Mouse (Mus musculus) myocyte (in vitro differentiated cells): Measurements from ENCODE around the gene BC051142. TPM values are rescaled to one million over a fixed set of nuclear protein-coding genes. Genes with fewer than 3 reads are reported as not detected.

Source experiments
- H3K27me3 ChIP-seq: one replicate; pipeline ENCODE4 v1.6.1; 2011; ENCODE audit not compliant: control insufficient read depth, insufficient read depth, insufficient read length
- H3K36me3 ChIP-seq: one replicate; pipeline ENCODE4 v1.6.1; 2011; ENCODE audit not compliant: control insufficient read depth, insufficient read depth
- H3K4me2 ChIP-seq: one replicate; pipeline ENCODE4 v1.6.1; 2011; ENCODE audit warnings: low read depth, control low read depth
- H3K4me3 ChIP-seq: one replicate; pipeline ENCODE4 v1.5.1; 2011; ENCODE audit warnings: mild to moderate bottlenecking, control low read depth, moderate library complexity
- H3K79me2 ChIP-seq: one replicate; pipeline ENCODE4 v1.6.1; 2011; ENCODE audit not compliant: control insufficient read depth, insufficient read depth
- H3ac ChIP-seq: one replicate; pipeline ENCODE4 v1.6.1; 2011; ENCODE audit not compliant: control insufficient read depth, insufficient read length
- CEBPB ChIP-seq: IDR thresholded peaks from 2 replicates; pipeline ENCODE4 v1.6.1; 2011; ENCODE audit warnings: mild to moderate bottlenecking, moderate library complexity; ENCODE audit not compliant: poor library complexity, insufficient read depth, severe bottlenecking
- E2F4 ChIP-seq: IDR thresholded peaks from one replicate; pipeline ENCODE4 v1.6.1; 2011; ENCODE audit warnings: mild to moderate bottlenecking, control low read depth, moderate library complexity; ENCODE audit not compliant: insufficient read depth
- MAX ChIP-seq: IDR thresholded peaks from one replicate; pipeline ENCODE4 v1.6.1; 2011; ENCODE audit warnings: low read depth, mild to moderate bottlenecking, control low read depth
- MYOD1 ChIP-seq, 3 experiments: IDR thresholded peaks; one replicate each; pipeline ENCODE4 v1.6.1; 2011; ENCODE audit warnings: control low read depth in 2 of 3, low read depth in 2 of 3, mild to moderate bottlenecking in 2 of 3, moderate library complexity in 1 of 3; ENCODE audit not compliant: insufficient read length in 2 of 3, control insufficient read depth in 1 of 3
- MYOG ChIP-seq, 3 experiments: IDR thresholded peaks; one replicate each; pipeline ENCODE4 v1.6.1; 2011; ENCODE audit warnings: control low read depth in 2 of 3, low read depth in 2 of 3, mild to moderate bottlenecking in 2 of 3; ENCODE audit not compliant: insufficient read length in 2 of 3, control insufficient read depth in 1 of 3, insufficient read depth in 1 of 3
- POLR2A ChIP-seq: IDR thresholded peaks from one replicate; pipeline ENCODE4 v1.6.1; 2011; ENCODE audit warnings: low read depth, mild to moderate bottlenecking, control low read depth, moderate library complexity; ENCODE audit not compliant: insufficient read length
- POLR2AphosphoS2 ChIP-seq: IDR thresholded peaks from one replicate; pipeline ENCODE4 v1.6.1; 2011; ENCODE audit warnings: low read depth, control low read depth; ENCODE audit not compliant: insufficient read length
- REST ChIP-seq: IDR thresholded peaks from one replicate; pipeline ENCODE4 v1.6.1; 2011; ENCODE audit warnings: mild to moderate bottlenecking, control low read depth, moderate library complexity; ENCODE audit not compliant: insufficient read depth, insufficient read length
- SRF ChIP-seq: IDR thresholded peaks from one replicate; pipeline ENCODE4 v1.6.1; 2011; ENCODE audit warnings: low read depth; ENCODE audit not compliant: control insufficient read depth, insufficient read length
- TCF12 ChIP-seq: IDR thresholded peaks from one replicate; pipeline ENCODE4 v1.6.1; 2011; ENCODE audit warnings: mild to moderate bottlenecking, control low read depth; ENCODE audit not compliant: poor library complexity, insufficient read depth, severe bottlenecking
- TCF3 ChIP-seq: IDR thresholded peaks from one replicate; pipeline ENCODE4 v1.6.1; 2011; ENCODE audit warnings: low read depth, control low read depth; ENCODE audit not compliant: insufficient read length
- USF1 ChIP-seq: IDR thresholded peaks from one replicate; pipeline ENCODE4 v1.6.1; 2011; ENCODE audit warnings: low read depth, mild to moderate bottlenecking, control low read depth, moderate library complexity
- polyA plus RNA-seq: library from polyadenylated mRNA; unstranded; fragments of >200 nt; fragmentation: generic; extraction: Trizol; gene quantifications from one replicate; pipeline ENCODE4 v1.2.1, GENCODE M21; 2012; ENCODE audit warnings: missing spikeins

Gene BC051142
- polyA plus RNA-seq, 1 experiment, result not detected

DNA sequence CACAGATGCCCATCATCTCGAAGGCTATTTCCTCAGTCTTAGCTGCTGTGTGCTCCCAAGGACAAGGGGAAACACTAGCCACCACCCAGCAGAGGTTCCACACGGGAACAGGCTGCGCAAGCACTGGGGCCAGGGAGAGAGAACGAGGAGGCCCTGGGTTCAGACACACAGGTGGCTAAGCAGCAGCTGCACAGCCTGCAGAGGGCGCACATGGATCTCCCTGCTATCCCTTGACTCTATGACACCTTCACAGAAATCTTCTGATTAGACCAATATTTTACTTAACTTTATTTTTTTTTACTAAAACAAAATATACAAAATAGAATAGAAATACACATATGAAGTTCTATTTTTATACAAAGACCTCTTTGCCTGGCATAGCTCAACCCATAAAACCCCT is 1.3 kb upstream of the BC051142 start:
- Histone ChIP-seq H3K36me3 (no peaks in the 10 kb centered on the region), H3ac (no peak overlapping the region), H3K4me2 (no peak overlapping the region), H3K79me2 (no peaks in the 10 kb centered on the region), H3K4me3 (no peak overlapping the region), H3K27me3 (peaks cover 6% of the 10 kb centered on the region)
- TF ChIP-seq SRF, result no peak
- TF ChIP-seq USF1, result no peak
- TF ChIP-seq E2F4, result no peak
- TF ChIP-seq MAX, result no peak
- TF ChIP-seq TCF12, result no peak
- TF ChIP-seq TCF3, result no peak
- TF ChIP-seq MYOD1 (IDR thresholded peaks at IDR 0.05; ENCODE audit: control insufficient read depth in 1 of 3, insufficient read length in 2 of 3, low read depth in 2 of 3), result no peak
- no peak for TF ChIP-seq REST
- no peak for TF ChIP-seq POLR2A
- TF ChIP-seq CEBPB, result no peak
- TF ChIP-seq POLR2AphosphoS2, result no peak
- TF ChIP-seq MYOG (IDR thresholded peaks at IDR 0.05; ENCODE audit: control insufficient read depth in 1 of 3, insufficient read depth in 1 of 3, insufficient read length in 2 of 3, low read depth in 2 of 3), result no peak

DNA sequence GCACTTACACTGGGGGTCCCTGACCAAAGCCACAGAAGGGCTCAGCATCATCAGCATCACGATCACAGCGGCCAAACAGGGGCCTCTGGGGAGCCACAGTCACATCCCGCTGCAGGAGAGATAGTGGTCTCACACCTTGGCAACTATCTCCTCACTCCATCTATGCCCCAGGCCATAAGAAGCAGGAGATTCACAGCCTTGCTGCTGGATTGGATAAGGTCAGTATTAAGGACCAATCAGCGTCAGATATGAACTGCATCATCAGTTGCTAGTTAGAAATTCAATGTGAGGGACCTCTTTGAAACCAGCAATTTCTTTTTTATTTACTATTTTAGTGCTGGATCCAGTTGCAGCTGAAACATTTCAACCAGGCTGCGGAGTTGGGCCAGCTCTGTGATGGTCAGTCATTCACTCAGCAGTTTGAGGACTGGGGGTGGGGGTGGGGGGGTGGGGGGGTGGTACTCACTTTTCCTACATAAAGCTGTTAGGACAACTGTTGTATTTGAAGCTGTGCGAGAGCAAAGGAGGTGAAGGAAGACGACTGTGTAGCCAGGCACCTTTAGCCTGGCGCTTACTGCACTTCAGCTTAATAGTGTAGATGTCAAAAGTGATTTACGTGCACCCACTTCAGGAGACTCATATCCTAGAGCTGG is 436 bp upstream of the BC051142 start:
- H3K79me2 ChIP-seq, result no peaks in the 10 kb centered on the region
- no peaks in the 10 kb centered on the region for H3K36me3 ChIP-seq
- H3K4me2 ChIP-seq, result no peak overlapping the region
- H3K27me3 ChIP-seq, result peaks cover 6% of the 10 kb centered on the region
- H3K4me3 ChIP-seq, result no peak overlapping the region
- H3ac ChIP-seq, result no peak overlapping the region
- TF ChIP-seq CEBPB (no peak), TCF12 (no peak), SRF (no peak), POLR2A (no peak), POLR2AphosphoS2 (no peak), USF1 (no peak), E2F4 (no peak)

DNA sequence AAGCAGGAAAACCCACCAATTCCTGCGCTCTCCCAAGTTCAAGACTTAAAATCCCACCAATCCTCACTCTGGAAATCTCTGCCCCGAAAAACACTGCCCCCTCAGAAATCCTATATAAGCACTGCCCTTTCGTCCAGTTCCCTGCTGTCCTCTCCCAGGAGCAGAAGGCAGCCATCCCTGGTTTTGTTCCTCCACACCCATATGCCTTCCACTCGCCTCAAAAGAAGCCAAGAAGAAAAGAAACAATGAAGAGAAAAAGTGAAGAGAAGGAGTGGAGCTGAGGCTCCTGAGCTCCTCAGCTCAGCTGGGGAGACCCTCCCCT is 735 bp downstream of the BC051142 start:
- TF ChIP-seq CEBPB, result no peak
- TF ChIP-seq TCF3, result no peak
- no peak for TF ChIP-seq MYOG (IDR thresholded peaks at IDR 0.05; ENCODE audit: control insufficient read depth in 1 of 3, insufficient read depth in 1 of 3, insufficient read length in 2 of 3, low read depth in 2 of 3)
- no peak for TF ChIP-seq TCF12
- TF ChIP-seq POLR2AphosphoS2, result no peak
- no peak for TF ChIP-seq E2F4
- no peak for TF ChIP-seq USF1
- no peak for TF ChIP-seq REST
- TF ChIP-seq MAX, result no peak
- no peak for TF ChIP-seq SRF
- peaks cover 6% of the 10 kb centered on the region for H3K27me3 ChIP-seq
- H3K4me3 ChIP-seq, result no peak overlapping the region
- H3K4me2 ChIP-seq, result no peak overlapping the region
- H3K79me2 ChIP-seq, result no peaks in the 10 kb centered on the region
- H3K36me3 ChIP-seq, result no peaks in the 10 kb centered on the region
- H3ac ChIP-seq, result no peak overlapping the region

DNA sequence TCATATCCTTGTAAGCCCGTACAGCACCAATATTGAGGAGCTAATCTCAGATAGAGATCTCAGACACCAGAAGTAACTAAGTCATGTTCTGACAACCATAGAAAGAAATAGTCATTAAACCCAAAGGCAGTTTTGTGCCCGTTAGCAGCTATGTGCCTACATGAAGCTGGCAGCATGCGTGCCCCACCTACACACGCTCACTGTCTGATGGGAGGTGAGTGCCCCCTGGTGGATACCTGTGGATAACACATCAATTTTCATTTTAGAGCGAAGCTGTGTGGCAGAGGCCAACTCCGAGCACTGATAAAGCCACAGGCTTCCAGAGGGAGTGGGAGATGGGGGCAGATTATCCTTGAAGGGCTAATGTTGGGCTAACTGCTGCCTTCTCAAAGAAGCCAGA is 12.5 kb downstream of the BC051142 start:
- Histone ChIP-seq H3K4me2 (no peak overlapping the region), H3K27me3 (no peaks in the 10 kb centered on the region), H3K4me3 (no peak overlapping the region), H3ac (no peak overlapping the region), H3K79me2 (no peaks in the 10 kb centered on the region), H3K36me3 (no peaks in the 10 kb centered on the region)
- no peak for TF ChIP-seq REST
- no peak for TF ChIP-seq TCF12
- no peak for TF ChIP-seq E2F4
- no peak for TF ChIP-seq CEBPB
- no peak for TF ChIP-seq MYOG (IDR thresholded peaks at IDR 0.05; ENCODE audit: control insufficient read depth in 1 of 3, insufficient read depth in 1 of 3, insufficient read length in 2 of 3, low read depth in 2 of 3)
- no peak for TF ChIP-seq TCF3
- TF ChIP-seq MYOD1 (IDR thresholded peaks at IDR 0.05; ENCODE audit: control insufficient read depth in 1 of 3, insufficient read length in 2 of 3, low read depth in 2 of 3), result no peak
- no peak for TF ChIP-seq USF1
- no peak for TF ChIP-seq MAX
- no peak for TF ChIP-seq POLR2A
- no peak for TF ChIP-seq SRF
- no peak for TF ChIP-seq POLR2AphosphoS2

DNA sequence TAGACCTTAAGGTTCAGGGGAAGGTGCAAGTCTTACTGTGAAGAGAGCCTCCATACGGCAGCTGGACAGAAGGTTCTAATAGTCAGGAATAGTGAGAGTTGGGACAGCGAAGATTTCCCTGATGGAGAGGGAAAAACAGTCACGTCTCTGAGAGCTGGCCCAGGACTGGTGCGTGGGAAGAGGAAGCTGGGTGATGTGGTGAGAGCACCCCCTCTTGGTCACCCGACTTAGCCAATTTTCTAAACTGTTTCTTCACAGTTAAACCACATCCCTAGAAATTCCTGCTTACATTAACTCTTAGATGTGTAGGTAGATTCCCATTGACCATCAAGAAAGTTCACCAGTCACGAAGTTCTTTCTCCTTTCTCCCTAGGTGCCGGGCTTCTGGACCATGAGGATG is 21.4 kb downstream of the BC051142 start:
- peaks cover 5% of the 10 kb centered on the region for H3K27me3 ChIP-seq
- H3K4me3 ChIP-seq, result no peak overlapping the region
- no peak for TF ChIP-seq REST
- TF ChIP-seq MYOG (IDR thresholded peaks at IDR 0.05; ENCODE audit: control insufficient read depth in 1 of 3, insufficient read depth in 1 of 3, insufficient read length in 2 of 3, low read depth in 2 of 3), result no peak
- no peak for TF ChIP-seq TCF3
- no peak for TF ChIP-seq SRF
- no peak for TF ChIP-seq USF1
- no peak for TF ChIP-seq CEBPB
- TF ChIP-seq TCF12, result no peak
- TF ChIP-seq POLR2A, result no peak
- no peak for TF ChIP-seq MAX
- TF ChIP-seq POLR2AphosphoS2, result no peak
- no peak for TF ChIP-seq MYOD1 (IDR thresholded peaks at IDR 0.05; ENCODE audit: control insufficient read depth in 1 of 3, insufficient read length in 2 of 3, low read depth in 2 of 3)
- H3K4me2 ChIP-seq, result no peak overlapping the region
- H3K36me3 ChIP-seq, result no peaks in the 10 kb centered on the region
- H3ac ChIP-seq, result no peak overlapping the region
- no peaks in the 10 kb centered on the region for H3K79me2 ChIP-seq
